Mouse (Mus musculus) ES-E14 (cell line): ENCODE measurements around the gene Fam83d. TPM values are rescaled to one million over a fixed set of nuclear protein-coding genes. Genes with fewer than 3 reads are reported as not detected.

Source experiments
- DNase-seq: peaks from one replicate; pipeline ENCODE4 v3.0.0-alpha.2; 2013; ENCODE audit warnings: low read depth, low spot score
- H3K27ac ChIP-seq: 2 replicates; pipeline ENCODE4 v1.5.1; 2012; ENCODE audit warnings: low read depth, mild to moderate bottlenecking, low read length, moderate library complexity, mixed read lengths; ENCODE audit not compliant: poor library complexity, insufficient read depth, severe bottlenecking
- H3K36me3 ChIP-seq: 2 replicates; pipeline ENCODE4 v1.6.1; 2012; ENCODE audit warnings: mild to moderate bottlenecking, low read length, moderate library complexity, mixed read lengths; ENCODE audit not compliant: control insufficient read depth, poor library complexity, insufficient read depth, severe bottlenecking
- H3K4me1 ChIP-seq, 2 experiments: fragments of 150-350 bp in 1 of 2; sonication (generic) in 1 of 2; 2 replicates each; pipeline ENCODE4 v1.6.1; 2012; ENCODE audit warnings: low read length in 2 of 2, mild to moderate bottlenecking in 1 of 2, mixed read lengths in 1 of 2; ENCODE audit not compliant: control insufficient read depth in 2 of 2, insufficient read depth in 2 of 2, poor library complexity in 1 of 2
- H3K4me3 ChIP-seq, 2 experiments: fragments of 150-350 bp in 1 of 2; sonication (generic) in 1 of 2; 2 replicates each; pipeline ENCODE4 v1.5.1; 2012; ENCODE audit warnings: low read length in 2 of 2, low read depth in 1 of 2, mild to moderate bottlenecking in 1 of 2, mixed read lengths in 1 of 2; ENCODE audit not compliant: insufficient read depth in 1 of 2, poor library complexity in 1 of 2, severe bottlenecking in 1 of 2
- H3K9ac ChIP-seq: 2 replicates; pipeline ENCODE4 v1.6.1; 2012; ENCODE audit warnings: low read depth, mild to moderate bottlenecking, low read length, mixed read lengths; ENCODE audit not compliant: poor library complexity, insufficient read depth, severe bottlenecking
- H3K9me3 ChIP-seq: fragments of 150-350 bp; sonication (generic); 2 replicates; pipeline ENCODE4 v1.6.1; 2012; ENCODE audit warnings: low read depth, mild to moderate bottlenecking, low read length; ENCODE audit not compliant: control insufficient read depth, insufficient read depth
- CHD2 ChIP-seq: IDR thresholded peaks from 2 replicates; pipeline ENCODE4 v1.6.1; 2014; ENCODE audit warnings: mild to moderate bottlenecking, low read depth, low read length, inconsistent platforms
- HCFC1 ChIP-seq: IDR thresholded peaks from 2 replicates; pipeline ENCODE4 v1.6.1; 2012; ENCODE audit warnings: low read length, inconsistent platforms, borderline replicate concordance; ENCODE audit not compliant: insufficient read depth
- MAFK ChIP-seq: IDR thresholded peaks from 2 replicates; pipeline ENCODE4 v1.6.1; 2014; ENCODE audit warnings: mild to moderate bottlenecking, low read depth, low read length, inconsistent platforms; ENCODE audit not compliant: insufficient read depth
- ZC3H11A ChIP-seq: IDR thresholded peaks from 2 replicates; pipeline ENCODE4 v1.6.1; 2012; ENCODE audit warnings: low read depth, mild to moderate bottlenecking, inconsistent platforms, low read length, borderline replicate concordance
- ZNF384 ChIP-seq: IDR thresholded peaks from 2 replicates; pipeline ENCODE4 v1.6.1; 2012; ENCODE audit warnings: low read depth, low read length, inconsistent platforms
- in situ Hi-C, 2 experiments: fragments of 600-800 bp; cut with MboI; formaldehyde crosslinking; loops; one replicate each; pipeline ENCODE4 v1.15.1; 2025; ENCODE audit warnings: low sequenced_read_pairs in 2 of 2, inconsistent platforms in 1 of 2; ENCODE audit not compliant: unreplicated experiment in 2 of 2
- total RNA-seq: library from RNA; depleted of rRNA; stranded (reverse); fragments of 300-350 nt; gene quantifications from 2 replicates; pipeline ENCODE4 v1.2.3, GENCODE M21; 2012

Fam83d gene
- total RNA-seq, 1 experiment = 28.0 TPM

DNA sequence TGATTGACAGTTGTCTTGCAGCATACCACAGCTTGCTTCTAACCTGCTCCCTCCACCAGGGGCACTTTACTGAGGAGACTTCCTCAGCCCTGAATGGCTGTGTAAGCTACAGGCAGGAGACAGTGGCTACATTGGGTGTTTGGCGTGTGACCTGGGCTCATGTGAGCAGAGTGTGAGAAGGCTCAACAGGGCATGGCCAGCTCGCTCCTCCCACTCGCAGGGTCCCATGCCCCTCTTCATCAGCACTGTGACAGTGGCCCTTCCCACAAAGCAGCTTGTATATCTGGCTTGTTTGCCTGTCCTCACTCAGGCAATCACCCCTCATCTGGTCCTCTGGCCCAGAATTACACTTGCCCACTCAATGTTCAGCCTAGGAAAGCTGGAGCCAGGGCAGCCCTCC lies 28.8 kb upstream of the Fam83d start:
- no peak for TF ChIP-seq ZNF384
- TF ChIP-seq ZC3H11A = no peak
- TF ChIP-seq CHD2 = no peak
- TF ChIP-seq HCFC1 = no peak
- no peak for TF ChIP-seq MAFK
- H3K9me3 ChIP-seq = no peaks in the 10 kb centered on the region
- H3K27ac ChIP-seq = no peak overlapping the region; the same call in 1 of the 2 replicates
- H3K4me3 ChIP-seq = no peak overlapping the region
- H3K4me1 ChIP-seq = no peaks in the 10 kb centered on the region
- no peaks in the 10 kb centered on the region for H3K36me3 ChIP-seq
- no peak for DNase-seq
- no peak overlapping the region for H3K9ac ChIP-seq
- in situ Hi-C loops = no loop called here

DNA sequence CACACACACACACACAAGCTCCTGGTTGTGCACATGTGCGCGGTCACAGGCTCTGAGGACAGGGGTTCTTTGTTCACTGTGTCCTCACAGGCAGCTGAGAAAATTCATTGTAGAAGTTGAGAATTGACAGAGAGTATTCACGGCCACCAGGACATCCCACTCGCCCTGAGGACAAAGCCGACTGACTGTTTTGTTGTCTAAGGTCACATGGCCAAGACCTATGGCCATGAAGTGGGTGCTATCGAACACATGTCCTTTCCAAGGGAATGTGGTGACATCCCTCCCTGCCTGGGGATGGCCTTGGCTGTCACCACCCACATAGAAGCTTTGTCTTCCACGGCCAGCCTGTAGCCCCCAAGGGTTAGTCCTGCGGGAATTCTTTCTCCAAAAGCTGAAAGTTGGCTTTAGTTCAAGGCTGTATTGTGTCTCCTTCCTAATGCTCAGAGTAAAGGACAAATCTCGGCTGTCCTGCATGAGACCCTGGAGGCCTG lies 26.8 kb upstream of the Fam83d start:
- Histone ChIP-seq H3K9ac (no peak overlapping the region), H3K4me1 (peaks cover 0 to 5% of the 10 kb centered on the region in 2 experiments; a peak in 1 of 4 replicates), H3K4me3 (no peak overlapping the region), H3K9me3 (no peaks in the 10 kb centered on the region), H3K36me3 (no peaks in the 10 kb centered on the region), H3K27ac (no peak overlapping the region)
- TF ChIP-seq HCFC1 (no peak), MAFK (no peak)
- in situ Hi-C loops = no loop called here
- DNase-seq = no peak

DNA sequence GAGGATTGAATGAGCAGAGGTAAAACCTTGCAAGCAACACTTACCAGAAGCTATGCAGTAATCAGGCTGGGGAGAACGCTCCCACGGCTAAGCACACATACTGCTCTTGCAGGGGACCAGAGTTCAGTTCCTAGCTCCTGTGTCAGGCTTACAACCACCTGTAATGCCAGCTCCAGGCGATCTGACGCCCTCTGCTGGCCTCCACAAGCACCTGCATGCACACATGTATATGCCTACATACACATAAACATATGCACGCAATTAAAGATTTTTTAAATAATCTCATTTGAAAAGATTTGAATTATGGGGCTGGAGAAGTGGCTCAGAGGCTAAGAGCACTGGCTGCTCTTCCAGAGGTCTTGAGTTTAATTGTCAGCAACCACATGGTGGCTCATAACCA lies 25.5 kb upstream of the Fam83d start:
- H3K36me3 ChIP-seq = no peaks in the 10 kb centered on the region
- no peaks in the 10 kb centered on the region for H3K9me3 ChIP-seq
- no peak overlapping the region for H3K27ac ChIP-seq
- DNase-seq = no peak
- peaks cover 0 to 5% of the 10 kb centered on the region in 2 experiments; a peak in 1 of 4 replicates for H3K4me1 ChIP-seq
- H3K9ac ChIP-seq = no peak overlapping the region
- H3K4me3 ChIP-seq = no peak overlapping the region
- TF ChIP-seq CHD2 (no peak), ZNF384 (no peak), ZC3H11A (no peak), MAFK (no peak), HCFC1 (no peak)
- in situ Hi-C loops = no loop called here

DNA sequence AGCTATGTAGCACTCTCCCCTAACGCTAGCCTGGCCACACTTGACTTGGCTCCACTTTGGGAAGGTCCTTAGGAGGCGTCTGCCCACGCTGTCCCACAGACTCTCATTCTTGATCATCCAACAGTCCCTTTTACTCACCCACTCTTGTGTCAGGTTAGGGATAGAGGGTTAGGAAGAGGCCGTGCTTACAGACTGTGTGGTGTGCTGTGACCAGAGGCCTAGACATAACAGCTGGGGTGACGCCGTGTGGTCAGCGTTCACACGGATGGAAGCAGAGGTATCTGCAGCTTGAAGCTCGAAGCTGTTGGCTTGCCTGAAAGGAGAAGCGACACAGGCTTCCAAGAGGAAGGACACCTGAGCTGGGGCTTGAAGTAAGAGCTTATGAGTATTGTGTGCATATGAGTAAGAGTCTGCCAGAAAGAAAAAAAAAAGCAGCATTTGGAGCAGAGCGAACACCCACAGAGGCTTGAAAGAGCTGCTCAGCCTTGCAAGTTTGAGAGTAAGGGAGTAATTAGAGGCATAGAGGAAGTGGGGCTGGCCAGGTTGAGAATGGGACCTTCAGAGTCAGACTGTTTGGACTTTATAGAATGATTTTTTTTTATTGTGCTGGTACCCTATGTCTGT lies 24.3 kb upstream of the Fam83d start:
- TF ChIP-seq ZNF384 = no peak
- no peak for TF ChIP-seq HCFC1
- TF ChIP-seq ZC3H11A = no peak
- no peak for TF ChIP-seq MAFK
- TF ChIP-seq CHD2 = no peak
- H3K4me1 ChIP-seq = peaks cover 0 to 5% of the 10 kb centered on the region in 2 experiments; a peak in 1 of 4 replicates
- no peaks in the 10 kb centered on the region for H3K36me3 ChIP-seq
- in situ Hi-C loops = no loop called here
- H3K27ac ChIP-seq = no peak overlapping the region
- no peak for DNase-seq
- H3K9me3 ChIP-seq = no peaks in the 10 kb centered on the region
- no peak overlapping the region for H3K9ac ChIP-seq
- no peak overlapping the region for H3K4me3 ChIP-seq
